Mouse (Mus musculus) cerebellum, adult 2 months (tissue): ENCODE measurements around the gene Cnpy1. TPM values are rescaled to one million over a fixed set of nuclear protein-coding genes. Genes with fewer than 3 reads are reported as not detected.

Source experiments
- DNase-seq, 2 experiments: peaks; one replicate each; pipeline ENCODE4 v3.0.0; 2021
- H3K27ac ChIP-seq: fragments of 200-500 bp; 2 replicates; pipeline ENCODE4 v1.5.1; 2012; ENCODE audit warnings: low read length, control low read depth, inconsistent platforms; ENCODE audit not compliant: insufficient read depth
- H3K27me3 ChIP-seq: fragments of 200-500 bp; 2 replicates; pipeline ENCODE4 v1.6.1; 2012; ENCODE audit warnings: inconsistent platforms, mild to moderate bottlenecking, low read length, moderate library complexity; ENCODE audit not compliant: control insufficient read depth, insufficient read depth
- H3K4me1 ChIP-seq: fragments of 200-500 bp; 2 replicates; pipeline ENCODE4 v1.6.1; 2011; ENCODE audit warnings: low read length; ENCODE audit not compliant: control insufficient read depth, insufficient read depth
- H3K4me3 ChIP-seq: fragments of 200-500 bp; replicated peaks from 2 replicates; pipeline ENCODE3; 2011; ENCODE audit warnings: mild to moderate bottlenecking, low read depth, low read length, control low read depth; ENCODE audit not compliant: insufficient read depth
- CTCF ChIP-seq: fragments of 200-500 bp; IDR thresholded peaks from 2 replicates; pipeline ENCODE4 v1.5.1; 2011; ENCODE audit warnings: low read depth, mild to moderate bottlenecking, control low read depth, low read length, moderate library complexity, borderline replicate concordance; ENCODE audit not compliant: insufficient read depth
- POLR2A ChIP-seq: fragments of 200-500 bp; IDR thresholded peaks from 2 replicates; pipeline ENCODE4 v1.6.1; 2011; ENCODE audit warnings: low read length, control low read depth, borderline replicate concordance; ENCODE audit not compliant: insufficient read depth
- WGBS: fragments of 180-500 bp; shearing (Covaris S2); methylation state at CpG from one replicate; pipeline ENCODE4 v1.1.7; 2018; 5-methylcytosine and 5-hydroxymethylcytosine counted together
- polyA plus RNA-seq: library from polyadenylated mRNA; depleted of rRNA; stranded (reverse); fragments of >200 nt; gene quantifications from 2 replicates; pipeline ENCODE4 v1.2.3, GENCODE M21; 2012; rRNA removed

Gene Cnpy1
- 313 and 399 TPM in 2 replicates for polyA plus RNA-seq

- peak in 1 of 2 experiments; percentile 15 for DNase-seq
- Histone ChIP-seq H3K4me3 (no peak within 1 kb of the TSS), H3K27me3 (no peaks in the 10 kb centered on the region), H3K27ac (peak within 1 kb of the TSS; percentile 43; the same call in 1 of the 2 replicates), H3K4me1 (peaks cover 64% of the 10 kb centered on the region)
- 52% methylated on average over 11 of the region's 11 CpGs for WGBS
- TF ChIP-seq POLR2A (no peak), CTCF (no peak)
Measured at GRCm38 (mm10) chr5:28245574-28245973, at the start of gene Cnpy1. TSS of gene Cnpy1 (minus strand) at chr5:28245806.

DNA sequence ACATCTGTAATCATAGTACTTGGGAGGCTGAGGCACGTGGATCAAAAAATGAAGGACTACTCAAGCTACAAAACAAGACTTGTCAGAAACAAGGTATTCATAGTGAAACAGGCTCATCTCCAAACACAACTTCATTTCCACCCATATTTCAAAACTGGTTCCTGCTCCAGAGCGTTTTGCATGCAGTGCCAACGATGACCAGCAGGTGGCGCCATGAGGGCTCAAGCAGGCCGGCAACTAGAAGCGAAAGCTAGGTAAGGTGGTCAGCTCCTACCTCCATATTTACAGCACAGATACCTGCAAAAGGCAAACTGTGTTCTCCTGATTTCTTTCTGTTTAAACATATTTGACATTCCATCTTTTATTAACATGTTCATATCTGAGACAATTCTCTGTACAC lies 48.4 kb upstream of the Cnpy1 start:
- Histone ChIP-seq H3K4me3 (no peak overlapping the region), H3K4me1 (peaks cover 5% of the 10 kb centered on the region), H3K27ac (no peak overlapping the region), H3K27me3 (no peaks in the 10 kb centered on the region)
- WGBS = 9% methylated on average over 6 of the region's 6 CpGs
- DNase-seq = peak; percentile 84 to 94
- TF ChIP-seq POLR2A (no peak), CTCF (peak; percentile 94)

DNA sequence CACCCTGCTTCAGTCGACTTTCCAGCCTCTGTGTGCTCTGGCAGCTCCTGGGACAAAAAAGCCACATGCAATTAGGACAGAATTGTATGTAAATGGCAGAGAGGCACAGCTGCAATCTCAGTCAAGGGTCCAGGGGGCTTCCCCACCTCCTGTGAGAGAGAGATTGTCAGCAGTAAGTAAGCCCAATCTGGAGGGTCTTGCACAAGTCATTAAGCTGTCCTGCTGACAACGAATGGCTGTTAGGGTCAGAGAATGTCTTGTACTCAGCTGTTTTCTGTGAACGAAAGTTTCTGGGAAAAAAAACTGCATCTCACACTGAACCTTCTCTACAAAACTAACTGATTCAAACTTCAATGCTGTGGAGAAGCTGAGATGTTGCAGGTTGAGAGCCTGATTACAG lies 46.7 kb upstream of the Cnpy1 start:
- H3K4me1 ChIP-seq = peaks cover 11% of the 10 kb centered on the region
- H3K4me3 ChIP-seq = no peak overlapping the region
- WGBS = 67% methylated on average over 3 of the region's 3 CpGs
- DNase-seq = no peak
- TF ChIP-seq CTCF (no peak), POLR2A (no peak)
- no peak overlapping the region for H3K27ac ChIP-seq
- no peaks in the 10 kb centered on the region for H3K27me3 ChIP-seq

DNA sequence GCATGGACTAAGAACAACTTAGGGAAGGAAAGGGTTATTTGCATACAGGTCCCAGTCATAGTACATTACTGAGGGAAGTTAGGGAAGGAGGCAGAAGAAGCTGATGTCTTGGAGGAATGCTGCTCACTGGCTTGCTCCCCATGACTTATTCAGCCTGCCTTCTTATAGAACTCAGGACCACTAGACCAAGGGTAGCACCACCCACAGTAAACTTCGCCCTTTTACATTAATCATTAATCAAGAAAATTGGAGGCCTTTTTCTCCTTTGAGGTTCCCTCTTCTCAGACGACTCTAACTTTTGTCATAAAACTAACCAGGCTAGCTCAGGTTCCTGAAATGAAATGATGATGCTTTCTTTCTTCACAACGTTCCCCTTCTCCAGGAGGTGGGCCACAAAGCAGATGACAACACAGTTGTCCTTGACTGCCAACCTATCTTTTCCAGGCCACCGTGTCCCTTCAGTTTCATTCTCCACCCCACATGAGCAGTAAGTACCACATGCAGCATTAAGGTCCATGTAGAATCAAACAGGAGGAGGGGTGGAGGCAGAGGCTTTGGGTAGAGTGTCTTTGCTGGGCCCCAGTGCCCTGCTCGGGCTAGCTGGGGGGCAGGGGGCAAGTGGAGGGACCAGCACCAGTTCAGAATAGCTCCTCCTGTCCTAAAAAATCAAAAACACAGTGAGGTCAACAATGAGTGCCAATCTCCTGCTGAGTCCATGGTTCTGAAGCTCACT lies 45.7 kb upstream of the Cnpy1 start:
- TF ChIP-seq CTCF (no peak), POLR2A (no peak)
- WGBS = 83% methylated on average over 5 of the region's 5 CpGs
- Histone ChIP-seq H3K27ac (no peak overlapping the region), H3K4me1 (peaks cover 11% of the 10 kb centered on the region), H3K27me3 (no peaks in the 10 kb centered on the region), H3K4me3 (no peak overlapping the region)
- no peak for DNase-seq

GRCm38 (mm10) chr5:28290630-28291029 lies 45.0 kb upstream of the Cnpy1 start:
- no peak for DNase-seq
- H3K27ac ChIP-seq = no peak overlapping the region
- peaks cover 11% of the 10 kb centered on the region for H3K4me1 ChIP-seq
- no peaks in the 10 kb centered on the region for H3K27me3 ChIP-seq
- no peak overlapping the region for H3K4me3 ChIP-seq
- TF ChIP-seq POLR2A (no peak), CTCF (no peak)
- WGBS = 81% methylated on average over 1 of the region's 1 CpGs

GRCm38 (mm10) chr5:28289111-28289510 lies 43.5 kb upstream of the Cnpy1 start:
- WGBS = 8% methylated on average over 3 of the region's 3 CpGs
- TF ChIP-seq POLR2A = no peak
- TF ChIP-seq CTCF = no peak

GRCm38 (mm10) chr5:28277279-28277678 lies 31.7 kb upstream of the Cnpy1 start:
- H3K4me3 ChIP-seq = no peak overlapping the region
- H3K27me3 ChIP-seq = no peaks in the 10 kb centered on the region
- no peaks in the 10 kb centered on the region for H3K4me1 ChIP-seq
- TF ChIP-seq POLR2A = no peak
- 71% methylated on average over 2 of the region's 2 CpGs for WGBS
- no peak overlapping the region for H3K27ac ChIP-seq
- DNase-seq = no peak

More at GRCm38 (mm10) chr5:28289111-28289510, 43.5 kb upstream of the Cnpy1 start:
- peak overlapping the region; percentile 41 for H3K27ac ChIP-seq
- no peaks in the 10 kb centered on the region for H3K27me3 ChIP-seq
- H3K4me3 ChIP-seq = no peak overlapping the region
- DNase-seq = peak; percentile 71 to 77
- peaks cover 11% of the 10 kb centered on the region for H3K4me1 ChIP-seq

- no peak for DNase-seq
- no peak for TF ChIP-seq POLR2A
- no peak for TF ChIP-seq CTCF
- no peak overlapping the region for H3K4me3 ChIP-seq
Measured at GRCm38 (mm10) chr5:28272836-28273235, 27.2 kb upstream of the Cnpy1 start.

More at GRCm38 (mm10) chr5:28272836-28273235, 27.2 kb upstream of the Cnpy1 start:
- H3K4me1 ChIP-seq = no peaks in the 10 kb centered on the region; the same call in 1 of the 2 replicates
- H3K27me3 ChIP-seq = no peaks in the 10 kb centered on the region
- 61% methylated on average over 2 of the region's 2 CpGs for WGBS
- no peak overlapping the region for H3K27ac ChIP-seq
